Mouse (Mus musculus) neural tube, embryonic 14.5 days (tissue): Measurements from ENCODE around the gene Mkrn3. TPM values are rescaled to one million over a fixed set of nuclear protein-coding genes. Genes with fewer than 3 reads are reported as not detected.

Source experiments
- ATAC-seq: fragments of 200-750 bp; cut with Nextera tagmentation; 2 replicates; pipeline ENCODE4 v1.8.0; 2017; ENCODE audit warnings: low read depth, mild to moderate bottlenecking, moderate TSS enrichment, moderate library complexity
- H3K27ac ChIP-seq: fragments of 300-500 bp; sonication (generic); 2 replicates; pipeline ENCODE4 v1.5.1; 2014; ENCODE audit warnings: low read depth, mild to moderate bottlenecking, control low read depth, low read length, moderate library complexity, mixed read lengths
- H3K27me3 ChIP-seq: fragments of 300-500 bp; sonication (generic); 2 replicates; pipeline ENCODE4 v1.6.1; 2014; ENCODE audit warnings: low read length; ENCODE audit not compliant: control insufficient read depth, insufficient read depth
- H3K36me3 ChIP-seq: fragments of 300-500 bp; sonication (generic); 2 replicates; pipeline ENCODE4 v1.6.1; 2014; ENCODE audit warnings: low read length, mixed read lengths; ENCODE audit not compliant: control insufficient read depth, insufficient read depth
- H3K4me1 ChIP-seq: fragments of 300-500 bp; sonication (generic); 2 replicates; pipeline ENCODE4 v1.6.1; 2014; ENCODE audit warnings: low read length; ENCODE audit not compliant: control insufficient read depth, insufficient read depth
- H3K4me2 ChIP-seq: fragments of 300-500 bp; sonication (generic); 2 replicates; pipeline ENCODE4 v1.6.1; 2014; ENCODE audit warnings: mild to moderate bottlenecking, low read depth, low read length, control low read depth
- H3K4me3 ChIP-seq: fragments of 300-500 bp; sonication (generic); 2 replicates; pipeline ENCODE4 v1.5.1; 2014; ENCODE audit warnings: low read depth, low read length, control low read depth, mixed read lengths
- H3K9ac ChIP-seq: fragments of 300-500 bp; sonication (generic); replicated peaks from 2 replicates; pipeline ENCODE4 v1.6.1; 2014; ENCODE audit warnings: low read depth, mild to moderate bottlenecking, control low read depth, low read length, mixed read lengths
- H3K9me3 ChIP-seq: fragments of 300-500 bp; sonication (generic); 2 replicates; pipeline ENCODE4 v1.6.1; 2016; ENCODE audit warnings: low read length; ENCODE audit not compliant: control insufficient read depth
- WGBS: fragments of 180-500 bp; shearing (Covaris S2); extraction: QIAGEN DNeasy Blood & Tissue Kit; methylation state at CpG from one replicate; pipeline ENCODE4 v1.1.7; 2014; 5-methylcytosine and 5-hydroxymethylcytosine counted together
- polyA plus RNA-seq: library from polyadenylated mRNA; unstranded; fragments of >200 nt; fragmentation: Nextera tagmentation; extraction: Ambion mirVana; gene quantifications from 2 replicates; pipeline ENCODE4 v1.2.1, GENCODE M21; 2014

Mkrn3 gene
- 17.5 and 19.0 TPM in 2 replicates for polyA plus RNA-seq

GRCm38 (mm10) chr7:62419493-62420360 lies at the start of gene Mkrn3:
Mkrn3 (minus strand) TSS chr7:62420139.
- Histone ChIP-seq H3K9ac (peak within 1 kb of the TSS; percentile 78), H3K9me3 (no peaks in the 10 kb centered on the region; the same call in 1 of the 2 replicates), H3K27ac (peak within 1 kb of the TSS; percentile 84), H3K36me3 (no peaks in the 10 kb centered on the region), H3K4me2 (peak within 1 kb of the TSS; percentile 62), H3K4me1 (no peaks in the 10 kb centered on the region), H3K27me3 (no peaks in the 10 kb centered on the region), H3K4me3 (peak within 1 kb of the TSS; percentile 70)
- peak; percentile 95 for ATAC-seq
- WGBS, result 27% methylated on average over 48 of the region's 49 CpGs

- Histone ChIP-seq H3K4me1 (no peaks in the 10 kb centered on the region), H3K27me3 (no peaks in the 10 kb centered on the region), H3K4me3 (peak within 1 kb of the TSS; percentile 48), H3K36me3 (no peaks in the 10 kb centered on the region), H3K4me2 (peak within 1 kb of the TSS; percentile 61), H3K27ac (peak within 1 kb of the TSS; percentile 71), H3K9ac (peak within 1 kb of the TSS; percentile 65), H3K9me3 (no peaks in the 10 kb centered on the region; the same call in 1 of the 2 replicates)
- 18% methylated on average over 61 of the region's 82 CpGs for WGBS
- ATAC-seq, result peak; percentile 76
Measured at GRCm38 (mm10) chr7:62463878-62464755, 44.2 kb upstream of the Mkrn3 start, which contains the start of gene Peg12. Peg12 (minus strand) TSS chr7:62464510.

- ATAC-seq, result peak; percentile 29
- Histone ChIP-seq H3K36me3 (no peaks in the 10 kb centered on the region), H3K9ac (peak overlapping the region; percentile 65), H3K27me3 (no peaks in the 10 kb centered on the region), H3K9me3 (no peaks in the 10 kb centered on the region; the same call in 1 of the 2 replicates), H3K4me2 (peak overlapping the region; percentile 61), H3K27ac (peak overlapping the region; percentile 71; the same call in 1 of the 2 replicates), H3K4me1 (no peaks in the 10 kb centered on the region), H3K4me3 (peak overlapping the region; percentile 48)
- 35% methylated on average over 54 of the region's 55 CpGs for whole genome bisulfite sequencing
Measured at GRCm38 (mm10) chr7:62463007-62463877, 43.3 kb upstream of the Mkrn3 start.

DNA sequence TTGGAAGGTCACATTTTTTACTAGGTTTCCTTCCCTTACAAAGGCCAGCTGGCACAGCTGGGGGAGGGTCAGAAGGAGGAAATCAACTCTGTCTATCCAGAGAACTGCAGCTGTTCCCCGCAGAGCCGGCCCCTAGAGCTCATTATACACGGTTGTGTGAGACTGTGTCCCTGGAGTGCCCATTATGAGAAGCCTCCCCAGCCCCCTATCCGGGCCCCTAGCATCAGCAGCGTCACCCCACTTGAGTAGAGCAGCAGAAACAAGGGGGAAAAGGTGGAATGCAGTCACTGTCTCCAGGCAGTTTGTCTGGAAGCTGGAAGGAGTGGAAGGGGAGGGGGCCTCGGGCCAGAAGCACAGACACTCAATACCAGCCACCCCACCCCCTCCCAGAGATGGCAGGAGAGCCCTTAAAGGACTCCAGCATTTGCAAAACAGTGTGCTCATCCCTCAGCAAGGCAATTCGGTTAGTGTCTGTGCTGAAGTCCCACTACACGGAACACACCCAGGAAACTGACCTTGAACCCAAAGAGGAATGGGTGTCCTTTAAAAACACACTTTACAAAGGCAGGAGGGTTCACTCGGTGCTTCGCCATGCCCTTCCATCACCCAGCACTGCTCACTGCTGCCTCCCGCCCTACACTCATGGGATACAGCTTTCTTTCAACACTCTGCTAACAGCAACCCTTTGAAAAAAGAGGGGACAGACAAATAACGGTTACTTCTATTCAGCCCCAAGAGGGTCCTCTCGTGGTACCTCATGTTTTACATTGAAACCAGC lies 42.5 kb upstream of the Mkrn3 start:
- H3K27me3 ChIP-seq, result no peaks in the 10 kb centered on the region
- peak overlapping the region; percentile 61 for H3K4me2 ChIP-seq
- no peaks in the 10 kb centered on the region for H3K36me3 ChIP-seq
- ATAC-seq, result peak; percentile 71
- WGBS, result 33% methylated on average over 13 of the region's 13 CpGs
- H3K4me3 ChIP-seq, result peak overlapping the region; percentile 48
- peak overlapping the region; percentile 37 for H3K9ac ChIP-seq
- H3K4me1 ChIP-seq, result no peaks in the 10 kb centered on the region
- H3K9me3 ChIP-seq, result no peaks in the 10 kb centered on the region; the same call in 1 of the 2 replicates
- H3K27ac ChIP-seq, result peak overlapping the region; percentile 53; the same call in 1 of the 2 replicates

DNA sequence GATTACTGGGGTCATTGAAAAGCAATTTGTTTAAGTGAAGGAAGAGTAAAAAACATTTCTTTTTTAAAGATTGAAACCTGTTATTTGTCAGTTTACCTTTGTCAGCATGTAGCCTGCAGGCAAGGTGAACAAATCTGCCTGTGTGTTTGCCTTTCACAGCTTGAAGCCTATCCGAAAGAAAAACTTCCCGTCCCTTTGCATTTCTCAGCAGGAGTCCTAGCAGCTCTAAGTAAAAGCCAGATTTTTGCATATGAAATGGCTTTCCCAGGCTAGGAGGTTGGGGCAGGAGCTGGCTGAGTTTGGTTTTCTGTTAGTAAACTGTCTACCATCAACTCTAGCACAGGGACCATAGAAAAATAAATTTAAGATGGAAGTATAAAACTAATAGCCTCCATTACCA lies 32.4 kb upstream of the Mkrn3 start:
- Histone ChIP-seq H3K4me3 (no peak overlapping the region), H3K4me1 (no peaks in the 10 kb centered on the region), H3K4me2 (no peak overlapping the region), H3K9ac (no peak overlapping the region), H3K27ac (no peak overlapping the region), H3K36me3 (no peaks in the 10 kb centered on the region), H3K27me3 (no peaks in the 10 kb centered on the region), H3K9me3 (no peaks in the 10 kb centered on the region; the same call in 1 of the 2 replicates)
- 30% methylated on average over 2 of the region's 2 CpGs for WGBS
- no peak for ATAC-seq

GRCm38 (mm10) chr7:62445431-62446165 lies 25.7 kb upstream of the Mkrn3 start:
- ATAC-seq, result no peak
- Histone ChIP-seq H3K27me3 (no peaks in the 10 kb centered on the region), H3K4me1 (no peaks in the 10 kb centered on the region), H3K9ac (no peak overlapping the region), H3K9me3 (no peaks in the 10 kb centered on the region; the same call in 1 of the 2 replicates), H3K36me3 (no peaks in the 10 kb centered on the region), H3K4me2 (no peak overlapping the region), H3K27ac (0 out of 2 replicates have a peak overlapping the region, but pooled peaks have one; percentile 16), H3K4me3 (no peak overlapping the region)

DNA sequence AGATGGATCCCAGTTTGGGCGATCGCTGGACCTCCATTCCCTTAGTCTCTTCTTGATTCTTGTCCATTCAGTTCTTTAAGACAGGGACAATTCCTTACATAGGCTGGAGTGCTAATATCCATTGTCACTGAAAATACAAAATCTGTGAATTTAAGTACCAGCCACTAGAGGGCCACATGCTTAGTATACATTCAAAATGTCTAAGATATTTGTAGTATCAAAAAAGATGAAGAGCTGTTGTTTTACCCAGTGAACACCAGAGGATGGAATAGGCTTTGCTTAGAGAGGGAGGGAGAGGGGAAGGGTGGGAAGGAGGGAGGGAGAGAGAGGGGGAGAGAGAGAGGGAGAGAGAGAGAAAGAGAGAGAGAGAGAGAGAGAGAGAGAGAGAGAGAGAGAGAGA lies 16.5 kb upstream of the Mkrn3 start:
- Histone ChIP-seq H3K9me3 (no peaks in the 10 kb centered on the region), H3K4me3 (no peak overlapping the region), H3K4me1 (no peaks in the 10 kb centered on the region), H3K36me3 (no peaks in the 10 kb centered on the region), H3K9ac (no peak overlapping the region), H3K27me3 (no peaks in the 10 kb centered on the region), H3K4me2 (no peak overlapping the region), H3K27ac (no peak overlapping the region)
- no peak for ATAC-seq
- 35% methylated on average over 2 of the region's 2 CpGs for WGBS
